Mouse (Mus musculus): ENCODE measurements around the gene Lrrfip1. TPM values are rescaled to one million over a fixed set of nuclear protein-coding genes. Genes with fewer than 3 reads are reported as not detected.

The Lrrfip1 gene
- polyA plus RNA-seq (2015; fragmentation: Nextera tagmentation; extraction: Ambion mirVana), result 69.4 and 79.0 TPM in 2 replicates

DNA sequence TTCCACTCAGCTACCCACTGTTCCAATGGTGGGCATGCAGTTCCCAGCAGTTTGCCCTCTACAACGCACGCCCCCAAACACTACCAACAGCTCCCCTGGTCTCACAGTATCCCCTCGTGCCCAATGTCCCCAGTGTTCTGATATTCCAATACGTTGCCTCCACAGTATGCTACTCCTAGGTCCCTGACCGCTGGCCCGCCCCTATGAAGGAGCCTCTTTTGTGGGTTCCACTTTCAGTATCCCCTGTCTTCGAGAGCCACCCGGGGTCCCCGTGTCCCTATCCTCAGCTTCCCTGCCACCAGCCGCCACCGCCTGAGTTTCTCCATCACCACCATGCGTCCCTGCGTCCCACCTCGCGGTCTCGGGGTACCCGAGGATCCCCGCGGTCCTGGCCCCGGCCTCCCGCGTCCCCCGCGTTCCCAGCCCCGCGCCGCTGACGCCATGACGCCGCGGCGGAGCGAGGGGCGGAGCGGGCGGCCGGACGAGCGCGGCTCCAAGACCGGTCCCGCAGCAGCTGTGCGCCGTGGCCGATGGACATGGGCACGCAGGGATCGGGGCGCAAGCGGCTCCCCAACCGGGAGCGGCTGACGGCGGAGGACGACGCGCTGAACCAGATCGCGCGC lies at the start of gene Lrrfip1:
Gene Lrrfip1 (plus strand): TSS at position 470 of the 623 bp plus-strand sequence.
- H3K27ac ChIP-seq (replicated peaks), result peak within 1 kb of the TSS; percentile 61; the same call in 1 of the 2 replicates
- no peaks in the 10 kb centered on the region for H3K9me3 ChIP-seq (ENCODE audit: control insufficient read depth, low read length)
- peak within 1 kb of the TSS; percentile 70 for H3K4me3 ChIP-seq (ENCODE audit: low read depth, low read length)
- H3K9ac ChIP-seq (ENCODE audit: low read length), result peak within 1 kb of the TSS; percentile 82
- ATAC-seq (ENCODE audit: low FRiP score, low TSS enrichment) (peak; percentile 79), DNase-seq (ENCODE audit: low spot score) (peak; percentile 52)
- TF ChIP-seq CTCF (IDR thresholded peaks at IDR 0.05; ENCODE audit: low read depth) (no peak), EP300 (optimal IDR thresholded peaks at IDR 0.05) (no peak)
- H3K27me3 ChIP-seq (ENCODE audit: control insufficient read depth, insufficient read depth, low read length), result no peaks in the 10 kb centered on the region
- H3K4me1 ChIP-seq (replicated peaks; ENCODE audit: control insufficient read depth, insufficient read depth), result peaks cover 4% of the 10 kb centered on the region
- WGBS, result 2% methylated on average over 56 of the region's 59 CpGs
- H3K36me3 ChIP-seq (ENCODE audit: control insufficient read depth, insufficient read depth, low read length), result no peaks in the 10 kb centered on the region
- H3K4me2 ChIP-seq (replicated peaks; ENCODE audit: low read depth), result peak within 1 kb of the TSS; percentile 98

DNA sequence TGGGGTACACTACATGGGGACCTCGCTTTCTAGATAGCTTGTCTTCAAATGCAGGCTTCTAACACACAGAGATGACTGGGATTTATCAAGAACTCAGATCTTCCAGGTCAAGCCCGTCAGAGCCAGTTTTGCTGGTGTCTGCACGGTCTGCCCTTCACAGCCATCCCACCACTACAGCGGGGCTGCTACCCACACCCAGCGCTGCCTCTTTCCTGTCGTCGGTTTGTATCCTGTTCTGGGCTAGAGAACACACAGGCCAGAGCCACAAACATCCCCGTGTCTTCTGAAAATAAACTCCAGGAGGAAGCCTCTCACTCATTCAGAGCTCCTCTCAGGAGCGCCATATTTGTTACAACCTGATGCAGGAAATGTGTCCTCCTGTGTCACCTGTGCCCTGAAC lies 49.2 kb upstream of the Lrrfip1 start:
- TF ChIP-seq CTCF (IDR thresholded peaks at IDR 0.05; ENCODE audit: low read depth) (no peak), EP300 (optimal IDR thresholded peaks at IDR 0.05) (no peak)
- H3K4me3 ChIP-seq (ENCODE audit: low read depth, low read length), result no peak overlapping the region
- ATAC-seq (ENCODE audit: low FRiP score, low TSS enrichment) (no peak), DNase-seq (ENCODE audit: low spot score) (no peak)
- H3K9me3 ChIP-seq (ENCODE audit: control insufficient read depth, low read length), result no peaks in the 10 kb centered on the region
- no peak overlapping the region for H3K4me2 ChIP-seq (replicated peaks; ENCODE audit: low read depth)
- H3K27me3 ChIP-seq (ENCODE audit: control insufficient read depth, insufficient read depth, low read length), result no peaks in the 10 kb centered on the region
- no peaks in the 10 kb centered on the region for H3K4me1 ChIP-seq (replicated peaks; ENCODE audit: control insufficient read depth, insufficient read depth)
- 50% methylated on average over 9 of the region's 9 CpGs for WGBS
- no peaks in the 10 kb centered on the region for H3K36me3 ChIP-seq (ENCODE audit: control insufficient read depth, insufficient read depth, low read length)
- no peak overlapping the region for H3K27ac ChIP-seq (replicated peaks)
- H3K9ac ChIP-seq (ENCODE audit: low read length), result no peak overlapping the region

DNA sequence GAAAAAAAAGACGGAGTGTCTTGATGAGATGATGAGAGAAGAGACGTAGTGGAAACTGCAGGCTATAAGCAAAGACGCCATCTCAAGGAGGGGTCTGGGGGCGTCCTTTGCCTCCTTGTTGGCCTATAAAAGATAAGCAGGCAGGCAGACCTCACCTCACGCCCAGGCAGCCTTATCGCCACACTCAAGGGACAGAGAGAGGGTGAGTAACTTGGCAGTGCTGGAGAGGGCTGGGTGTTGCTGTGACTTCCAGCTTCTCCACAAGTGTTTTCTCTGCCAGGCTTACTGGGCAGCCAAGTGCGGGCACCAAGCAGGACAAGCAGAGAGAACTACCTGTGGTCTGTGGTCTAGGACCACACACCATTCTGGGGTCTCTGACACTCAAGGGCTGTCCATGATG lies 46.9 kb upstream of the Lrrfip1 start:
- Histone ChIP-seq H3K4me3 (ENCODE audit: low read depth, low read length) (no peak overlapping the region), H3K4me2 (replicated peaks; ENCODE audit: low read depth) (no peak overlapping the region), H3K27ac (replicated peaks) (no peak overlapping the region), H3K9ac (ENCODE audit: low read length) (no peak overlapping the region), H3K4me1 (replicated peaks; ENCODE audit: control insufficient read depth, insufficient read depth) (no peaks in the 10 kb centered on the region), H3K27me3 (ENCODE audit: control insufficient read depth, insufficient read depth, low read length) (no peaks in the 10 kb centered on the region), H3K9me3 (ENCODE audit: control insufficient read depth, low read length) (no peaks in the 10 kb centered on the region), H3K36me3 (ENCODE audit: control insufficient read depth, insufficient read depth, low read length) (no peaks in the 10 kb centered on the region)
- DNase-seq (ENCODE audit: low spot score) (no peak), ATAC-seq (ENCODE audit: low FRiP score, low TSS enrichment) (no peak)
- WGBS, result 78% methylated on average over 7 of the region's 7 CpGs
- no peak for TF ChIP-seq CTCF (IDR thresholded peaks at IDR 0.05; ENCODE audit: low read depth)
- no peak for TF ChIP-seq EP300 (optimal IDR thresholded peaks at IDR 0.05)

DNA sequence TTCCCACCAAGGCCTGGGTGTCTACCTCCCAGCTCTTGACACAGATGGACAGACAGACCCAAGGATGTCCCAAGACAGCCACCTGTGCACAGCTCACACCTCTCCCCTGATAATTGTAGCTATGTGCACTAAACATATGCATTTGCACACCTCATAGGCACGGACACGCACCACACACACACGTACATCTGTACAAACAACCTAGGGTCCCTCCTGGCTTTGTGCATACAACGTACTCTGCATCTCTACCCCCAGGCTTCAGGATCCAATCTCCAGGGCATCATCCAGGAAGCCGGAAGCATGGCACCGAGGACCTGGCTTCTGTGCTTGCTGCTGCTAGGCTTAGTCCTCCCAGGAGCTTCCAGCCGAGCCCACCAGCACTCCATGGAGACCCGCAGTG lies 45.7 kb upstream of the Lrrfip1 start, which contains the start of gene Prlh:
Gene Prlh (plus strand): TSS at position 301 of the 400 bp plus-strand sequence.
- ATAC-seq (ENCODE audit: low FRiP score, low TSS enrichment), result no peak
- 88% methylated on average over 8 of the region's 8 CpGs for WGBS

DNA sequence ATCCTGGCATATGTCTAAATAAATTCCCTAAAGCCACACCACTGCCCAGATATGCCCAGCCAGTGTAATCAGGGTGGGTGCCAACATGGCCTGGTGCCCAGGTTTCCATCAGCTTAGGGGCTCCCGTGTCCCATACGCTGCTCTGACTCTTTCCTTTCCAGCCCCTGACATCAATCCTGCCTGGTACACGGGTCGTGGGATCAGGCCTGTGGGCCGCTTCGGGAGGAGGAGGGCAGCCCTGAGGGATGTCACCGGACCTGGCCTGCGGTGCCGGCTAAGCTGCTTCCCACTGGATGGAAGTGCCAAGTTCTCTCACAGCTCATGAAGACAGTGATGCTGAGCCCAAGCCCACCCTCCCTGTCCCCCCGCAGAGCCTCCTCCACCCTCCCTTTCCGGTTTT lies 44.8 kb upstream of the Lrrfip1 start:
- Histone ChIP-seq H3K4me1 (replicated peaks; ENCODE audit: control insufficient read depth, insufficient read depth) (no peaks in the 10 kb centered on the region), H3K27ac (replicated peaks) (no peak overlapping the region), H3K36me3 (ENCODE audit: control insufficient read depth, insufficient read depth, low read length) (no peaks in the 10 kb centered on the region), H3K4me2 (replicated peaks; ENCODE audit: low read depth) (no peak overlapping the region), H3K4me3 (ENCODE audit: low read depth, low read length) (no peak overlapping the region), H3K9ac (ENCODE audit: low read length) (no peak overlapping the region), H3K27me3 (ENCODE audit: control insufficient read depth, insufficient read depth, low read length) (no peaks in the 10 kb centered on the region), H3K9me3 (ENCODE audit: control insufficient read depth, low read length) (no peaks in the 10 kb centered on the region)
- no peak for TF ChIP-seq CTCF (IDR thresholded peaks at IDR 0.05; ENCODE audit: low read depth)
- TF ChIP-seq EP300 (optimal IDR thresholded peaks at IDR 0.05), result no peak
- DNase-seq (ENCODE audit: low spot score) (no peak), ATAC-seq (ENCODE audit: low FRiP score, low TSS enrichment) (no peak)
- 72% methylated on average over 11 of the region's 11 CpGs for WGBS

More for the DNA sequence above, 45.7 kb upstream of the Lrrfip1 start, which contains the start of gene Prlh:
- Histone ChIP-seq H3K9ac (ENCODE audit: low read length) (no peak within 1 kb of the TSS), H3K9me3 (ENCODE audit: control insufficient read depth, low read length) (no peaks in the 10 kb centered on the region), H3K27ac (replicated peaks) (no peak within 1 kb of the TSS), H3K36me3 (ENCODE audit: control insufficient read depth, insufficient read depth, low read length) (no peaks in the 10 kb centered on the region), H3K27me3 (ENCODE audit: control insufficient read depth, insufficient read depth, low read length) (no peaks in the 10 kb centered on the region), H3K4me1 (replicated peaks; ENCODE audit: control insufficient read depth, insufficient read depth) (no peaks in the 10 kb centered on the region), H3K4me2 (replicated peaks; ENCODE audit: low read depth) (no peak within 1 kb of the TSS), H3K4me3 (ENCODE audit: low read depth, low read length) (no peak within 1 kb of the TSS)
- no peak for TF ChIP-seq EP300 (optimal IDR thresholded peaks at IDR 0.05)
- TF ChIP-seq CTCF (IDR thresholded peaks at IDR 0.05; ENCODE audit: low read depth), result no peak
- DNase-seq (ENCODE audit: low spot score), result no peak

Data from stomach, postnatal 0 days (tissue).